Mouse (Mus musculus): ENCODE measurements around the gene Asb2. TPM values are rescaled to one million over a fixed set of nuclear protein-coding genes. Genes with fewer than 3 reads are reported as not detected.

Gene Asb2
- polyA plus RNA-seq, 1 experiment from 2014 or later, result 0.87 TPM

GRCm38 (mm10) chr12:103388505-103389347, 32.9 kb upstream of the Asb2 start, which contains the start of gene Otub2:
Gene Otub2 (plus strand): TSS chr12:103388682.
- WGBS, result under 1% methylated on average over 58 of the region's 58 CpGs

GRCm38 (mm10) chr12:103380226-103380625, 24.4 kb upstream of the Asb2 start:
- H3K4me2 ChIP-seq (ENCODE audit: low read depth, severe bottlenecking), result no peak overlapping the region
- no peaks in the 10 kb centered on the region for H3K36me3 ChIP-seq (ENCODE audit: control insufficient read depth, insufficient read depth, low read length)
- H3K9ac ChIP-seq (ENCODE audit: low read length), result no peak overlapping the region
- H3K9me3 ChIP-seq (ENCODE audit: control insufficient read depth, low read length), result no peaks in the 10 kb centered on the region
- H3K27me3 ChIP-seq (ENCODE audit: control insufficient read depth, insufficient read depth, low read length), result no peaks in the 10 kb centered on the region
- no peak overlapping the region for H3K27ac ChIP-seq (replicated peaks; ENCODE audit: low read depth, low read length)
- WGBS, result 80% methylated on average over 4 of the region's 4 CpGs
- ATAC-seq (ENCODE audit: insufficient number of reproducible peaks, low FRiP score, low TSS enrichment, low read depth) (no peak), DNase-seq (ENCODE audit: low spot score) (no peak)
- H3K4me1 ChIP-seq (ENCODE audit: control insufficient read depth, insufficient read depth, low read length), result no peaks in the 10 kb centered on the region
- H3K4me3 ChIP-seq (ENCODE audit: low read depth, low read length), result no peak overlapping the region

More at GRCm38 (mm10) chr12:103388505-103389347, 32.9 kb upstream of the Asb2 start, which contains the start of gene Otub2:
- peak within 1 kb of the TSS; percentile 84 for H3K9ac ChIP-seq (ENCODE audit: low read length)
- no peaks in the 10 kb centered on the region for H3K4me1 ChIP-seq (ENCODE audit: control insufficient read depth, insufficient read depth, low read length)
- no peaks in the 10 kb centered on the region for H3K9me3 ChIP-seq (ENCODE audit: control insufficient read depth, low read length)
- no peaks in the 10 kb centered on the region for H3K36me3 ChIP-seq (ENCODE audit: control insufficient read depth, insufficient read depth, low read length)
- H3K4me3 ChIP-seq (ENCODE audit: low read depth, low read length), result peak within 1 kb of the TSS; percentile 70
- peak within 1 kb of the TSS; percentile 69 for H3K4me2 ChIP-seq (ENCODE audit: low read depth, severe bottlenecking)
- peak; percentile 97 for DNase-seq (ENCODE audit: low spot score)
- ATAC-seq (ENCODE audit: insufficient number of reproducible peaks, low FRiP score, low TSS enrichment, low read depth), result peak; percentile 99
- H3K27ac ChIP-seq (replicated peaks; ENCODE audit: low read depth, low read length), result no peak within 1 kb of the TSS
- no peaks in the 10 kb centered on the region for H3K27me3 ChIP-seq (ENCODE audit: control insufficient read depth, insufficient read depth, low read length)

- no peak overlapping the region for H3K27ac ChIP-seq (replicated peaks; ENCODE audit: low read depth, low read length)
- ATAC-seq (ENCODE audit: insufficient number of reproducible peaks, low FRiP score, low TSS enrichment, low read depth), result no peak
These were observed 21.0 kb upstream of the Asb2 start for GRCm38 (mm10) chr12:103376774-103377173.

GRCm38 (mm10) chr12:103376124-103376523, 20.3 kb upstream of the Asb2 start:
- Histone ChIP-seq H3K4me1 (ENCODE audit: control insufficient read depth, insufficient read depth, low read length) (no peaks in the 10 kb centered on the region), H3K36me3 (ENCODE audit: control insufficient read depth, insufficient read depth, low read length) (no peaks in the 10 kb centered on the region), H3K27me3 (ENCODE audit: control insufficient read depth, insufficient read depth, low read length) (no peaks in the 10 kb centered on the region), H3K9ac (ENCODE audit: low read length) (no peak overlapping the region), H3K4me2 (ENCODE audit: low read depth, severe bottlenecking) (no peak overlapping the region), H3K4me3 (ENCODE audit: low read depth, low read length) (no peak overlapping the region), H3K9me3 (ENCODE audit: control insufficient read depth, low read length) (no peaks in the 10 kb centered on the region), H3K27ac (replicated peaks; ENCODE audit: low read depth, low read length) (no peak overlapping the region)
- ATAC-seq (ENCODE audit: insufficient number of reproducible peaks, low FRiP score, low TSS enrichment, low read depth), result no peak
- WGBS, result 70% methylated on average over 5 of the region's 5 CpGs
- DNase-seq (ENCODE audit: low spot score), result no peak

More at GRCm38 (mm10) chr12:103376774-103377173, 21.0 kb upstream of the Asb2 start:
- H3K4me3 ChIP-seq (ENCODE audit: low read depth, low read length), result no peak overlapping the region
- H3K36me3 ChIP-seq (ENCODE audit: control insufficient read depth, insufficient read depth, low read length), result no peaks in the 10 kb centered on the region
- H3K27me3 ChIP-seq (ENCODE audit: control insufficient read depth, insufficient read depth, low read length), result no peaks in the 10 kb centered on the region
- H3K9me3 ChIP-seq (ENCODE audit: control insufficient read depth, low read length), result no peaks in the 10 kb centered on the region
- 83% methylated on average over 4 of the region's 4 CpGs for WGBS
- H3K4me1 ChIP-seq (ENCODE audit: control insufficient read depth, insufficient read depth, low read length), result no peaks in the 10 kb centered on the region
- H3K4me2 ChIP-seq (ENCODE audit: low read depth, severe bottlenecking), result no peak overlapping the region
- no peak for DNase-seq (ENCODE audit: low spot score)
- H3K9ac ChIP-seq (ENCODE audit: low read length), result no peak overlapping the region

GRCm38 (mm10) chr12:103373530-103374236, 17.9 kb upstream of the Asb2 start:
- Histone ChIP-seq H3K27me3 (ENCODE audit: control insufficient read depth, insufficient read depth, low read length) (no peaks in the 10 kb centered on the region), H3K9ac (ENCODE audit: low read length) (no peak overlapping the region), H3K9me3 (ENCODE audit: control insufficient read depth, low read length) (no peaks in the 10 kb centered on the region), H3K4me1 (ENCODE audit: control insufficient read depth, insufficient read depth, low read length) (no peaks in the 10 kb centered on the region), H3K27ac (replicated peaks; ENCODE audit: low read depth, low read length) (no peak overlapping the region), H3K4me3 (ENCODE audit: low read depth, low read length) (no peak overlapping the region), H3K4me2 (ENCODE audit: low read depth, severe bottlenecking) (no peak overlapping the region), H3K36me3 (ENCODE audit: control insufficient read depth, insufficient read depth, low read length) (no peaks in the 10 kb centered on the region)
- ATAC-seq (ENCODE audit: insufficient number of reproducible peaks, low FRiP score, low TSS enrichment, low read depth), result no peak
- 76% methylated on average over 8 of the region's 8 CpGs for WGBS
- no peak for DNase-seq (ENCODE audit: low spot score)

GRCm38 (mm10) chr12:103371711-103372110, 15.9 kb upstream of the Asb2 start:
- H3K4me2 ChIP-seq (ENCODE audit: low read depth, severe bottlenecking), result no peak overlapping the region
- 32% methylated on average over 6 of the region's 6 CpGs for WGBS
- no peaks in the 10 kb centered on the region for H3K36me3 ChIP-seq (ENCODE audit: control insufficient read depth, insufficient read depth, low read length)
- H3K4me3 ChIP-seq (ENCODE audit: low read depth, low read length), result no peak overlapping the region
- H3K27me3 ChIP-seq (ENCODE audit: control insufficient read depth, insufficient read depth, low read length), result no peaks in the 10 kb centered on the region
- no peak overlapping the region for H3K27ac ChIP-seq (replicated peaks; ENCODE audit: low read depth, low read length)
- ATAC-seq (ENCODE audit: insufficient number of reproducible peaks, low FRiP score, low TSS enrichment, low read depth) (no peak), DNase-seq (ENCODE audit: low spot score) (peak; percentile 76)
- no peaks in the 10 kb centered on the region for H3K9me3 ChIP-seq (ENCODE audit: control insufficient read depth, low read length)
- H3K4me1 ChIP-seq (ENCODE audit: control insufficient read depth, insufficient read depth, low read length), result no peaks in the 10 kb centered on the region
- H3K9ac ChIP-seq (ENCODE audit: low read length), result no peak overlapping the region

GRCm38 (mm10) chr12:103370861-103371260, 15.1 kb upstream of the Asb2 start:
- H3K4me3 ChIP-seq (ENCODE audit: low read depth, low read length), result no peak overlapping the region
- no peak overlapping the region for H3K9ac ChIP-seq (ENCODE audit: low read length)
- no peaks in the 10 kb centered on the region for H3K9me3 ChIP-seq (ENCODE audit: control insufficient read depth, low read length)
- H3K27ac ChIP-seq (replicated peaks; ENCODE audit: low read depth, low read length), result no peak overlapping the region
- H3K36me3 ChIP-seq (ENCODE audit: control insufficient read depth, insufficient read depth, low read length), result no peaks in the 10 kb centered on the region
- no peak overlapping the region for H3K4me2 ChIP-seq (ENCODE audit: low read depth, severe bottlenecking)
- ATAC-seq (ENCODE audit: insufficient number of reproducible peaks, low FRiP score, low TSS enrichment, low read depth), result no peak
- H3K4me1 ChIP-seq (ENCODE audit: control insufficient read depth, insufficient read depth, low read length), result no peaks in the 10 kb centered on the region
- WGBS, result 86% methylated on average over 4 of the region's 4 CpGs
- no peaks in the 10 kb centered on the region for H3K27me3 ChIP-seq (ENCODE audit: control insufficient read depth, insufficient read depth, low read length)
- no peak for DNase-seq (ENCODE audit: low spot score)

GRCm38 (mm10) chr12:103368777-103369176, 13.0 kb upstream of the Asb2 start:
- Histone ChIP-seq H3K4me3 (ENCODE audit: low read depth, low read length) (no peak overlapping the region), H3K27ac (replicated peaks; ENCODE audit: low read depth, low read length) (no peak overlapping the region), H3K4me2 (ENCODE audit: low read depth, severe bottlenecking) (no peak overlapping the region), H3K9ac (ENCODE audit: low read length) (no peak overlapping the region), H3K9me3 (ENCODE audit: control insufficient read depth, low read length) (no peaks in the 10 kb centered on the region), H3K4me1 (ENCODE audit: control insufficient read depth, insufficient read depth, low read length) (no peaks in the 10 kb centered on the region), H3K36me3 (ENCODE audit: control insufficient read depth, insufficient read depth, low read length) (no peaks in the 10 kb centered on the region), H3K27me3 (ENCODE audit: control insufficient read depth, insufficient read depth, low read length) (no peaks in the 10 kb centered on the region)
- no peak for DNase-seq (ENCODE audit: low spot score)
- 42% methylated on average over 2 of the region's 2 CpGs for WGBS
- no peak for ATAC-seq (ENCODE audit: insufficient number of reproducible peaks, low FRiP score, low TSS enrichment, low read depth)
